Mouse (Mus musculus) midbrain, embryonic 15.5 days (tissue): ENCODE data around the gene Fut9. TPM values are rescaled to one million over a fixed set of nuclear protein-coding genes. Genes with fewer than 3 reads are reported as not detected.

Source experiments
- ATAC-seq: fragments of 200-750 bp; cut with Nextera tagmentation; replicated peaks from 2 replicates; pipeline ENCODE4 v1.8.0; 2017; ENCODE audit warnings: moderate TSS enrichment
- H3K27ac ChIP-seq: fragments of 300-500 bp; sonication (generic); 2 replicates; pipeline ENCODE4 v1.5.1; 2015; ENCODE audit warnings: mild to moderate bottlenecking, inconsistent platforms
- H3K27me3 ChIP-seq: fragments of 300-500 bp; sonication (generic); replicated peaks from 2 replicates; pipeline ENCODE4 v1.6.1; 2015; ENCODE audit warnings: inconsistent platforms
- H3K36me3 ChIP-seq: fragments of 300-500 bp; sonication (generic); replicated peaks from 2 replicates; pipeline ENCODE4 v1.6.1; 2015; ENCODE audit warnings: inconsistent platforms
- H3K4me1 ChIP-seq: fragments of 300-500 bp; sonication (generic); 2 replicates; pipeline ENCODE4 v1.6.1; 2015; ENCODE audit warnings: inconsistent platforms
- H3K4me2 ChIP-seq: fragments of 300-500 bp; sonication (generic); 2 replicates; pipeline ENCODE4 v1.6.1; 2015; ENCODE audit warnings: inconsistent platforms, mild to moderate bottlenecking, moderate library complexity
- H3K4me3 ChIP-seq: fragments of 300-500 bp; sonication (generic); 2 replicates; pipeline ENCODE4 v1.5.1; 2015; ENCODE audit warnings: mild to moderate bottlenecking, inconsistent platforms
- H3K9ac ChIP-seq: fragments of 300-500 bp; sonication (generic); 2 replicates; pipeline ENCODE4 v1.6.1; 2015; ENCODE audit warnings: mild to moderate bottlenecking, inconsistent platforms
- H3K9me3 ChIP-seq: fragments of 300-500 bp; sonication (generic); 2 replicates; pipeline ENCODE4 v1.6.1; 2016; ENCODE audit warnings: inconsistent platforms
- WGBS: fragments of 180-500 bp; shearing (Covaris S2); methylation state at CpG from one replicate; pipeline ENCODE4 v1.1.7; 2015; ENCODE audit warnings: mixed read lengths; 5-methylcytosine and 5-hydroxymethylcytosine counted together
- polyA plus RNA-seq: library from polyadenylated mRNA; unstranded; fragments of >200 nt; fragmentation: Nextera tagmentation; extraction: Ambion mirVana; gene quantifications from 2 replicates; pipeline ENCODE4 v1.2.1, GENCODE M21; 2015

Fut9 gene
- 12.4 and 14.3 TPM in 2 replicates for polyA plus RNA-seq

DNA sequence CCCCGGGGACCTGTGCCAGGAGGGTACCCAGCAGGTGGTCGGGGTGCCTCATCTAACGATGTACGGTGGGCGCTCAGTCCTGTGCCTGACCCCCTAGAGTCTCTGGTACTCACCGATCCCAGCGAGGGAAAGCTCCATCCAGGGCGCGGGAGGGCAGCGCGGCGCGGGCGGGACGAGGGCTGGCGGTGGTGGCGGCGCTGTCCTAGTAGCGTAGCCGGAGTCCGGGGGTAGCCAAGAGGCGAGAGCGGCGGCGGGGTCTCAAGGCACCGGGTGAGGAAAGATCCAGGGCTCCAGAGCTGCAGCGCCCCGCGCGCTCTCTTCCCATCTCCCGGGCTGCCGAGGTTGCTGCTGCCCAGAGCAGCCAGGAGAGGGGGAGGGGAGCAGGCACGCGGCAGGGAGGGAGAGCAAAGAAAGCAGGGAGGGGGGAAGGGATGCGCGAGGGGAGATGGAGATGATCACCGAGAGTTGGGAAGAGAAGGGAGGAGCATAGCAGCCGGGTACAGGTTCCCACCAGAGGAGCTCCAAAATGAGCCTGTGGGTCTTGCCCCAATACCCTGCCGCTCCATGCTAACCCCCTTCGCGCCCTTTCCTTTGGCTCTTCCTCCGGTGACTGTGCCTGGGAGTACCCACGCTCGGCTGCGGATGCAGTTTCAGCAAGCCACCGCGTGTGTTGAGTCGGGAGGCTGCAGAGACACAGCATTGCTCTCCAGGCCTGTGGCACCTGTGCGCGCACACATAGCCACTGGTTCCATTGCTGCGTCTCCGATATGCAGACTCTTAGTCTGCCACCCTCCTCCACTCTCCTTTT is at the start of gene Fut9:
TSS of gene Fut9 (minus strand) at position 769 of the 808 bp plus-strand sequence.
- H3K9ac ChIP-seq, result peak within 1 kb of the TSS; percentile 75
- WGBS, result under 1% methylated on average over 52 of the region's 52 CpGs
- ATAC-seq, result peak; percentile 96
- no peaks in the 10 kb centered on the region for H3K9me3 ChIP-seq
- peak within 1 kb of the TSS; percentile 54 for H3K4me2 ChIP-seq
- H3K36me3 ChIP-seq, result no peaks in the 10 kb centered on the region
- peak within 1 kb of the TSS; percentile 95 for H3K27ac ChIP-seq
- no peaks in the 10 kb centered on the region for H3K27me3 ChIP-seq
- H3K4me1 ChIP-seq, result peaks cover 8% of the 10 kb centered on the region
- H3K4me3 ChIP-seq, result peak within 1 kb of the TSS; percentile 59

DNA sequence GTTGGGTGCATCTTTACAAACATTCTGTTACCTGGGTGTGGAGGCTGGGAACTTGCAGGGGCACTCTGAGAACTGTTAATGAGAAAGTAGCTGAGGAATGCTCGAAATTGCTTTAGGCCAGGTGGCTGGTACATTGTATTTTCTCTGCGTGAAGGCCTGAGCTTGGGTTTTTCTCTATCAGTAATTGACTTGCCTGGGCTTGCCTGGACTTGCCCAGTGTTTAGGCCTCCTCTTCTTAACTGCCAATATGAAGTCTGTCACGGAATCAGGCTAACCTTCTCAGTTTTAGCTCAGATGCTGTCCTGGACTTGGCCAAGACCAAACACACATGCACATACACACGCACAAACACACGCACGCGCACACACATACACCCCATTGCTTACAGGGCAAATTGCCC is 15.7 kb upstream of the Fut9 start:
- Histone ChIP-seq H3K9ac (no peak overlapping the region), H3K27me3 (no peaks in the 10 kb centered on the region), H3K4me1 (no peaks in the 10 kb centered on the region), H3K27ac (no peak overlapping the region), H3K9me3 (no peaks in the 10 kb centered on the region), H3K4me2 (no peak overlapping the region), H3K4me3 (no peak overlapping the region), H3K36me3 (no peaks in the 10 kb centered on the region)
- WGBS, result 93% methylated on average over 7 of the region's 7 CpGs
- ATAC-seq, result no peak

DNA sequence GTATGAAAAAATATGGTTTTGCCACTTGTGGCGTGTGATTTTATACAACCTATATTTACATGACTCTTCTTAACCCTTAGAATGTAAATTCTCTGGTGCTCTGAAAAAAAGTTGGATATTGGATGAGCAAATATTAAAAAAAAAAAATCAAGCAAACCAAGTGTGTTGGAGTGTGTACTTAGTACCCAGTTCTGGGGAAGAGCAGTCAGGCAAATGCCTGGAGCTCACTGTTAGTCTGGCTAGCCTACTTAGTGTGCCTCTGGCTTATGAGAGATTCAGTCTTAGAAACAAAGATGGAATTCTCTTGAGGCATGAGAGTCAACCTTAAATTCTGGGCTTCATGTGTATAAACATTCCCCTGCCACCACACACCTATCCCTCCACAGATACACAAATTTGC is 13.3 kb upstream of the Fut9 start:
- WGBS, result 98% methylated on average over 1 of the region's 1 CpGs
- no peak overlapping the region for H3K9ac ChIP-seq
- H3K4me1 ChIP-seq, result no peaks in the 10 kb centered on the region
- no peak for ATAC-seq
- no peak overlapping the region for H3K4me3 ChIP-seq
- no peaks in the 10 kb centered on the region for H3K27me3 ChIP-seq
- no peaks in the 10 kb centered on the region for H3K36me3 ChIP-seq
- no peak overlapping the region for H3K27ac ChIP-seq
- H3K9me3 ChIP-seq, result no peaks in the 10 kb centered on the region
- no peak overlapping the region for H3K4me2 ChIP-seq

DNA sequence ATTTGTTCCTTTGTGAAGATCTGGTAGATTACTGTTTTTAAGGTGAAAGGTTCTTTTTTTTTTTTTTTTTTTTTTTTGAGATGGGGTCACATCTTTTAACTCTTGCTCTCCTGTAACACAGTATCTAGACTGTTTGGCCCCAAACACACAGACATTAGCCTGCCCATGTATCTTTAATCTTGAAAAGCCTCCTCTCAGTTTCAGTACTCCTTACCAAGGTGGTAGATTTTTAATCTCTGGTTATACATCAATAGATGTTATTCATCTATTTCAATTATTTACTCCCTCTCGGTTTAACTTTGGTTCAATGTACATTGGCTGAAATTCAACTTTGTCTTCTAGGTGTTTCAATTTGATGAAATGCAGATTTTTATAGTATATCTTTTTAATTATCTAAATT is 10.0 kb upstream of the Fut9 start:
- Histone ChIP-seq H3K9ac (no peak overlapping the region), H3K27ac (no peak overlapping the region), H3K4me3 (no peak overlapping the region), H3K9me3 (no peaks in the 10 kb centered on the region), H3K4me2 (no peak overlapping the region), H3K27me3 (no peaks in the 10 kb centered on the region), H3K36me3 (no peaks in the 10 kb centered on the region), H3K4me1 (no peaks in the 10 kb centered on the region)
- no peak for ATAC-seq
- WGBS, result 92% methylated on average over 1 of the region's 1 CpGs

DNA sequence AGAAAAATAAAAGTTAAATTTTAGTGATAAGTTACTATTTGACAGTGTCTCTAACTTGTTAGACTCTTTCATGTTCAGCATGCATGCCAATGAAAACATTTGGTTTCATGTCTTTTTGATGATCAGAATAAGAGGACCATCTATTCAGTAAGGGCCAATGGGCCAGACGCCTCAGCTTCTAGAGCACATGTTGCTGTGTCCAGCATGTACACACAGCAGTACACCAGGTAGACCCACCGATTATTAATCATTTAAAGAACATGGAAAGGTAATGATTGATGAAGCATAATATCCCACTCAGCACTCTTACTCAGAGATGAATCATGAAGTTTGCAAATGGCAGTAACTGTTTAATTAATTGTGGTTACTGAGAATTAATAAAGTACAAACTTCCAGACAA is 1.7 kb upstream of the Fut9 start:
- 85% methylated on average over 2 of the region's 2 CpGs for WGBS
- no peak for ATAC-seq
- no peak overlapping the region for H3K27ac ChIP-seq
- H3K4me1 ChIP-seq, result peaks cover 8% of the 10 kb centered on the region
- no peaks in the 10 kb centered on the region for H3K36me3 ChIP-seq
- H3K4me2 ChIP-seq, result no peak overlapping the region
- no peaks in the 10 kb centered on the region for H3K9me3 ChIP-seq
- H3K4me3 ChIP-seq, result no peak overlapping the region
- no peaks in the 10 kb centered on the region for H3K27me3 ChIP-seq
- no peak overlapping the region for H3K9ac ChIP-seq

DNA sequence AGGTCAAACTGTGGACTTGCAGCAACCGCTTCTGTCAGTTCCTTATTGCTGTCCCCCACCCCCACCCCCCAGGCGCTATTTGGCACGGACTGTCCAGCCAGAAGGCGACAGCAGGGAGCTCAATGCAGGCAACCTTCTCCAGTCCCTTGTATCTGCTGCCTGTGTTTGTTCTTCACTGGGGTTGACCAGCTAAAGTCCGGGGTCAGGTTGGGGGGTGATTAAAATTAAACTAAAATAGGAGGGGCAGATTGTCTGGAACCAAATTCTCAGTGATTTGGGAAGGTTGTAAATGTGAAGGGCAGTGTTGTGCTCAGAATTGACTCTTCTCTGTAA is 206 bp upstream of the Fut9 start:
- no peaks in the 10 kb centered on the region for H3K27me3 ChIP-seq
- H3K4me1 ChIP-seq, result peaks cover 8% of the 10 kb centered on the region
- peak overlapping the region; percentile 75 for H3K9ac ChIP-seq
- no peaks in the 10 kb centered on the region for H3K9me3 ChIP-seq
- under 1% methylated on average over 5 of the region's 5 CpGs for WGBS
- ATAC-seq, result no peak; the same call in 1 of the 2 replicates
- peak overlapping the region; percentile 54 for H3K4me2 ChIP-seq
- peak overlapping the region; percentile 59 for H3K4me3 ChIP-seq
- H3K27ac ChIP-seq, result peak overlapping the region; percentile 95
- H3K36me3 ChIP-seq, result no peaks in the 10 kb centered on the region

DNA sequence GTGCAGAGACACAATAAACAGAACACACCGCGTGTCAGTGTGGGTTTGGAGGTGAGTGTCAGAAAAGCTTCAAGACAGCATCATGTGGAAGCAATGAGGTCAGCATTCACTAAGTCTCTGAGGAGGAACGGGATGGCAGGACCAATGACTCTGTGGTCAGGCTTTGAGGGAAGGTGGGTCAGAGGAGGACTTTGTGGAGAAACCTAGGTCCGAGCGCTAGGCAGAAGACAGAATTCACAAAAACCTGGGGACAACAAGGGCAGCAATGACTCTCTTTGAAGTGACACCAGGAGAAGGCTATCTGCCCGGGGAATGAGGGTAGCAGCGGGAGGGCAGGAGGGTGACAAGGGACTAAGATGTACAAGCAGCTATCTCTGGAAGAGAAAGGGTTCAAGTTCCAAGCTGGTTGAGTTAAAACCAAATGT is 981 bp downstream of the Fut9 start:
- 1% methylated on average over 7 of the region's 7 CpGs for WGBS
- H3K4me2 ChIP-seq, result peak overlapping the region; percentile 54
- H3K4me1 ChIP-seq, result peaks cover 8% of the 10 kb centered on the region
- peak overlapping the region; percentile 59 for H3K4me3 ChIP-seq
- peak overlapping the region; percentile 75 for H3K9ac ChIP-seq
- ATAC-seq, result peak; percentile 34
- H3K36me3 ChIP-seq, result no peaks in the 10 kb centered on the region
- no peaks in the 10 kb centered on the region for H3K27me3 ChIP-seq
- no peaks in the 10 kb centered on the region for H3K9me3 ChIP-seq
- H3K27ac ChIP-seq, result peak overlapping the region; percentile 95

DNA sequence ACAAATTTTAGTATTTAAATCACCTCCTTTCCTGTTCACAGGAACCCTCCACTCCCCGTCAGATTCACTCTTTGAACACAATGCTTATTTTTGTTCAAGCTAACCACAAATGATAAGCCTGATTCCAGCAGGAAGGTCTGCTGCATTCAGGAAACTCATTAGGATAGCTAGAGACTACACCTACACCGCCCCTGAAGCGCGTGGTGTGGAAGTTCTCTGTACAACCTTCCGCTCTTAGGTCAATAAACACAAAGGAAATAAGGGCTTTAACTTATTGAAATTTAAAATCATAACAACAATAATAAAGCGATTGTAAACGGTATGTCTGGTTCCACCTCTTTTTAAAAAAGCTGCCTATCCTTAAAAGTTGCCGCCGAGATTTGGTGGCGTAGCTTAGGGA is 1.6 kb downstream of the Fut9 start:
- H3K27ac ChIP-seq, result no peak overlapping the region
- 7% methylated on average over 10 of the region's 10 CpGs for WGBS
- H3K27me3 ChIP-seq, result no peaks in the 10 kb centered on the region

DNA sequence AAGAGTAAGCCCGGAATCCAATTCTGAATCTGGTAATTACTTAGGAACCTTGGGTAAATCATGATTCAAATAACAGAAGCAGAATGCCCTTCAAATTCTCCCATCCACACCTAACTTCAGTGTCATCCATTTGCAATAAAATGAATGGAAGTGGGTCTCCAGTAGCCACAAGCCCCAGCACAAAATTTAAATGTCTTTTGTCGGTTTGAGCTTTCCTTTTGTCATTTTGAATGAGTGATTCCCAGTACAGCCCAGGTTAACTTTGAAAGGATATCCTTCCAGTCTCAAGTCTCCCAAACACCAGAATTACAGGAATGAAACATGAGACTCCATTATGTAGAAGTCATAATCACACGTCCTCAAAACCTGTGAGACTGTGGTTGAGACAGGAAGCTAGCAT is 3.9 kb downstream of the Fut9 start:
- no peaks in the 10 kb centered on the region for H3K27me3 ChIP-seq
- no peak overlapping the region for H3K27ac ChIP-seq
- H3K4me3 ChIP-seq, result no peak overlapping the region
- WGBS, result 47% methylated on average over 3 of the region's 3 CpGs
- ATAC-seq, result no peak
- no peaks in the 10 kb centered on the region for H3K36me3 ChIP-seq
- peak overlapping the region; percentile 7; the same call in 1 of the 2 replicates for H3K4me2 ChIP-seq
- no peak overlapping the region for H3K9ac ChIP-seq
- H3K4me1 ChIP-seq, result peaks cover 8% of the 10 kb centered on the region
- H3K9me3 ChIP-seq, result no peaks in the 10 kb centered on the region

More for the DNA sequence above, 1.6 kb downstream of the Fut9 start:
- Histone ChIP-seq H3K4me3 (peak overlapping the region; percentile 59), H3K9ac (peak overlapping the region; percentile 75), H3K36me3 (no peaks in the 10 kb centered on the region), H3K9me3 (no peaks in the 10 kb centered on the region), H3K4me1 (peaks cover 8% of the 10 kb centered on the region), H3K4me2 (peak overlapping the region; percentile 54)
- no peak for ATAC-seq

DNA sequence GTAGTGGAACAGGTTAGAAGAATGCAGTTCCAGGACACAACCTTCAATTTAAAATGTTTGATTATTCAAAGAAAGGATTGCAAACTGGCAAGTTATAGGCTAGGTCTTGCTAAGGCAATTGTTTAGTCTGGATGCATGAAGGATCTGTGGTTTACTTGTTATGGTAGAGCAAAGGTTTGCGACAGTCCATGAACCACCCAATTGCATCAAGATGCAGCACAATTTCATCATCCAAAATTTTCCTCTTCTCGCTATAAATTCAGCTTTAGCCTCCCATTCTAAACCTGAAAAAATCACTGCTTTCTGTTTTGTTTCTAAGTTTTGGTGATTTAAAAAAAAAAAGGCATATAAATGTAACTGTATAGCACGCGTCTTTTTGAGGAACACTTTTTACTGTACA is 14.8 kb downstream of the Fut9 start:
- Histone ChIP-seq H3K36me3 (no peaks in the 10 kb centered on the region), H3K9ac (no peak overlapping the region), H3K27me3 (no peaks in the 10 kb centered on the region), H3K9me3 (no peaks in the 10 kb centered on the region), H3K4me2 (no peak overlapping the region), H3K4me1 (no peaks in the 10 kb centered on the region), H3K27ac (no peak overlapping the region), H3K4me3 (no peak overlapping the region)
- WGBS, result 95% methylated on average over 4 of the region's 4 CpGs
- ATAC-seq, result no peak

DNA sequence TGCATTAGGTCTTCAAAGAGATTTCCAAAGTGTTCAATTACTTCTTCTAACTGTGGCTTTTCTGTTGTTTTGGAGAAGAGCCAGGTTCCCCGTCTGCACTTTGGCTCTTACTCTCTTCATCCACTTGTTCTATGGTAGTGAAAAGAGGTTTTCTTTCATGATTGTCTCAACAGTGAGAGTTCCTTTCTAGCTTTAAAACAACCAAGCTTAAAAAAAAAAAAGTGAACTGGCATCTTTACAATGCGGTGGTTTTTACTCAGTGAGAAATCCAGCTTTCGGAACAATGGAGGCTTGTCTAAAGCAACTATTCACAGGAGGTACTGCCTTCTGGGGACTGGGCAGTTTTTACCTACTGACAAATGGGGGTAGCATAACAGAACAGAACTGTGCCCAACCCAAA is 31.4 kb downstream of the Fut9 start:
- H3K9me3 ChIP-seq, result no peaks in the 10 kb centered on the region
- 16% methylated on average over 3 of the region's 3 CpGs for WGBS
- ATAC-seq, result peak; percentile 69; the same call in 1 of the 2 replicates
- H3K27me3 ChIP-seq, result no peaks in the 10 kb centered on the region
- no peak overlapping the region for H3K9ac ChIP-seq
- H3K4me2 ChIP-seq, result no peak overlapping the region
- no peaks in the 10 kb centered on the region for H3K36me3 ChIP-seq
- no peaks in the 10 kb centered on the region for H3K4me1 ChIP-seq
- H3K4me3 ChIP-seq, result no peak overlapping the region
- H3K27ac ChIP-seq, result no peak overlapping the region

DNA sequence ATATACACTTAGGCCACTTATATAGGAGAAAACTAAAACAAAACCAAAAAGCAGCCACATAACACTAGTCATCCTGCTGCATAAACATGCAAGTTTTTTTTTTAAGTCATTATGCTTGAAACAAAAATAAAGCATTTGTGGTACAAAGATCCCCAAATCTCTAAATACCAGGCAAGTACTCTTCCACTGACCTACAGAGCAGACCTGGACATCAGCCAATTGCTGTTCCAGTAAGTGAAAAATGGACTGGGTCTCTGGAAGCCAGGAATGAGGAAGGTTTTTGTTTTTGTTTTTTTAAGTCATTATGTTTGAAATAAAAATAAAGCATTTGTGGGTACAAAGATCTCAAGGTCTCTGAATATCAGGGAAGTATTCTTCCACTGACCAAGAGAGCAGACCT is 37.0 kb downstream of the Fut9 start:
- ATAC-seq, result no peak
- no peaks in the 10 kb centered on the region for H3K36me3 ChIP-seq
- no peaks in the 10 kb centered on the region for H3K4me1 ChIP-seq
- no peaks in the 10 kb centered on the region for H3K27me3 ChIP-seq
- no peak overlapping the region for H3K4me3 ChIP-seq
- H3K4me2 ChIP-seq, result no peak overlapping the region
- no peak overlapping the region for H3K27ac ChIP-seq
- no peaks in the 10 kb centered on the region for H3K9me3 ChIP-seq
- no peak overlapping the region for H3K9ac ChIP-seq

DNA sequence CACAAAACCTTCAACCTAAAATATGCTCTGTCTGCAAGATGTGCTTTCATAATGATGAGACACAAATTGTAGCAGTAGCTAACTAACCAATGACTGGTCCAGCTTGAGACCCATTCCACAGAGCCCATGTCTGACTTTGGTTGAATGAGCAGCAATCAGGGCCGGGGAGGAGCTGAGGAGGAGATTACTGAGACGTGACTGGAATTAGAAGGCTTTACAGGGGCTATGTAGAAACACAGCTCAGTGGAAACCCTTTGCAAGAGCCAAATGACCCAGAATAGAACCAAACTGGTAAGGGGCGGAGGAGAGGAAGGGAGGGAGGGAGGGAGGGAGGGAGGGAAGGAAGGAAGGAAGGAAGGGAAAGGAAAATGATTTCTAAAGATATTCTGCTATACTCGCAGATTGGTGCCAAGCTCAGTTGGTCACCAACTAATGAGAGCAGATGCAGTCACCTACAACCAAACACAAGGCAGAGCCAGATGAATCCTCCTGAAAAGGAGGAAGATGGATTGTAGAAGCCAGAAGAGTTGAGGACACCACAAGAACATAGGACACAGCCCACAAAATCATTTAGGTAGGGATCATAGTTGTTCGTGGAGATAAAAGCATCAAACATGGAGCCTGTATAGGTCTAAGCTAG is 42.0 kb downstream of the Fut9 start:
- Histone ChIP-seq H3K36me3 (no peaks in the 10 kb centered on the region), H3K27ac (no peak overlapping the region), H3K9me3 (no peaks in the 10 kb centered on the region), H3K27me3 (no peaks in the 10 kb centered on the region), H3K9ac (no peak overlapping the region), H3K4me2 (no peak overlapping the region), H3K4me1 (no peaks in the 10 kb centered on the region), H3K4me3 (no peak overlapping the region)
- WGBS, result 56% methylated on average over 4 of the region's 5 CpGs
- ATAC-seq, result no peak
